Mouse (Mus musculus) T-helper 1 cell (primary cell): ENCODE results near the gene Tmem204.

Experiments used
- in situ Hi-C: fragments of 300-600 bp; cut with MboI, MseI; formaldehyde crosslinking; loops from one replicate; pipeline ENCODE4 v1.15.1; 2025; ENCODE audit warnings: high pct_unique_total_duplicates

The Tmem204 gene

GRCm38 (mm10) chr17:25086724-25087123 lies 3.3 kb upstream of the Tmem204 start:
- in situ Hi-C loops = no loop called here

GRCm38 (mm10) chr17:25084835-25085385 lies 1.5 kb upstream of the Tmem204 start:
- in situ Hi-C loops = no loop called here

GRCm38 (mm10) chr17:25082887-25083286 lies 504 bp downstream of the Tmem204 start:
- in situ Hi-C loops = no loop called here

- in situ Hi-C loops = no loop called here
Measured at GRCm38 (mm10) chr17:25082081-25082847, 1.1 kb downstream of the Tmem204 start.

GRCm38 (mm10) chr17:25080960-25081381 lies 2.4 kb downstream of the Tmem204 start:
- in situ Hi-C loops = no loop called here

GRCm38 (mm10) chr17:25080210-25080609 lies 3.2 kb downstream of the Tmem204 start:
- in situ Hi-C loops = no loop called here

- in situ Hi-C loops = loop anchor here (10.0 kb wide), 1 partner anchor 437 kb away; no protein-coding TSS in a partner anchor
Measured at GRCm38 (mm10) chr17:25077771-25078372, 5.5 kb downstream of the Tmem204 start.

- in situ Hi-C loops = loop anchor here (10.0 kb wide), 1 partner anchor 438 kb away; no protein-coding TSS in a partner anchor
Measured at GRCm38 (mm10) chr17:25076906-25077305, 6.5 kb downstream of the Tmem204 start.

GRCm38 (mm10) chr17:25068690-25069089 lies 14.7 kb downstream of the Tmem204 start:
- in situ Hi-C loops = no loop called here

GRCm38 (mm10) chr17:25067442-25067851 lies 15.9 kb downstream of the Tmem204 start:
- in situ Hi-C loops = no loop called here

- in situ Hi-C loops = no loop called here
Measured at GRCm38 (mm10) chr17:25066595-25066994, 16.8 kb downstream of the Tmem204 start.

GRCm38 (mm10) chr17:25065189-25065588 lies 18.2 kb downstream of the Tmem204 start:
- in situ Hi-C loops = no loop called here

GRCm38 (mm10) chr17:25064351-25064750 lies 19.0 kb downstream of the Tmem204 start:
- in situ Hi-C loops = no loop called here

GRCm38 (mm10) chr17:25063872-25064271 lies 19.5 kb downstream of the Tmem204 start:
- in situ Hi-C loops = no loop called here

- in situ Hi-C loops = no loop called here
Measured at GRCm38 (mm10) chr17:25063261-25063660, 20.1 kb downstream of the Tmem204 start.

GRCm38 (mm10) chr17:25057041-25057440 lies 26.4 kb downstream of the Tmem204 start:
- in situ Hi-C loops = no loop called here

GRCm38 (mm10) chr17:25053274-25053673 lies 30.1 kb downstream of the Tmem204 start:
- in situ Hi-C loops = no loop called here

- in situ Hi-C loops = no loop called here
Measured at GRCm38 (mm10) chr17:25047143-25047542, 36.2 kb downstream of the Tmem204 start.

GRCm38 (mm10) chr17:25045281-25045680 lies 38.1 kb downstream of the Tmem204 start:
- in situ Hi-C loops = no loop called here

GRCm38 (mm10) chr17:25044879-25045278 lies 38.5 kb downstream of the Tmem204 start:
- in situ Hi-C loops = no loop called here

- in situ Hi-C loops = no loop called here
Measured at GRCm38 (mm10) chr17:25036183-25036582, 47.2 kb downstream of the Tmem204 start.

- in situ Hi-C loops = loop anchor here (10.0 kb wide), 1 partner anchor 818 kb away; the partner anchor contains the start of genes Rhbdl1 and Stub1
Measured at GRCm38 (mm10) chr17:25016292-25017132, 66.9 kb downstream of the Tmem204 start.
